Mouse (Mus musculus) CH12.LX (cell line): ENCODE measurements at regions not wholly inside any gene's neighbourhood (a gene's known extent, or its start where the extent isn't known, plus 50 kb on each side); places are given as distances from the start of the nearest gene placed in this dataset.

Experiments used
- DNase-seq: peaks from one replicate; pipeline ENCODE4 v3.0.0-alpha.2; 2013; ENCODE audit errors: extremely low read depth
- H3K27ac ChIP-seq: 2 replicates; pipeline ENCODE4 v1.5.1; 2012; ENCODE audit warnings: low read depth, mild to moderate bottlenecking, control low read depth, moderate library complexity; ENCODE audit not compliant: insufficient read depth
- H3K27me3 ChIP-seq: replicated peaks from 2 replicates; pipeline ENCODE3; 2012; ENCODE audit warnings: inconsistent platforms
- H3K36me3 ChIP-seq, 2 experiments: replicated peaks in 1 of 2; 2 replicates each; pipeline versions ENCODE3 to v1.6.1; 2012; ENCODE audit warnings: inconsistent platforms in 1 of 2, low read length in 1 of 2, mild to moderate bottlenecking in 1 of 2, mixed read lengths in 1 of 2, moderate library complexity in 1 of 2; ENCODE audit not compliant: control insufficient read depth in 1 of 2, insufficient read depth in 1 of 2
- H3K4me1 ChIP-seq, 2 experiments: 2 replicates each; pipeline ENCODE4 v1.6.1; 2012; ENCODE audit warnings: inconsistent platforms in 1 of 2, moderate library complexity in 1 of 2; ENCODE audit not compliant: insufficient read depth in 2 of 2, control insufficient read depth in 1 of 2
- H3K4me2 ChIP-seq: 2 replicates; pipeline ENCODE4 v1.6.1; 2012; ENCODE audit warnings: low read depth, mild to moderate bottlenecking, control low read depth; ENCODE audit not compliant: poor library complexity, insufficient read depth, severe bottlenecking
- H3K4me3 ChIP-seq, 3 experiments: fragments of 150-350 bp in 1 of 3; sonication (generic) in 1 of 3; replicated peaks in 1 of 3; 2 replicates each; pipeline versions ENCODE3 to v1.5.1; 2011 to 2012; ENCODE audit warnings: low read depth in 2 of 3, low read length in 2 of 3, mild to moderate bottlenecking in 2 of 3, moderate library complexity in 2 of 3, control low read depth in 1 of 3, improper control_type of control experiment in 1 of 3, inconsistent platforms in 1 of 3, mixed read lengths in 1 of 3; ENCODE audit not compliant: poor library complexity in 1 of 3
- H3K79me2 ChIP-seq: replicated peaks from 2 replicates; pipeline ENCODE4 v1.6.1; 2012; ENCODE audit warnings: mild to moderate bottlenecking, moderate library complexity; ENCODE audit not compliant: control insufficient read depth, poor library complexity, insufficient read depth, severe bottlenecking; ENCODE audit errors: extremely low read depth
- H3K9ac ChIP-seq: 2 replicates; pipeline ENCODE4 v1.6.1; 2012; ENCODE audit warnings: low read depth, mild to moderate bottlenecking, control low read depth, moderate library complexity; ENCODE audit not compliant: insufficient read depth
- H3K9me3 ChIP-seq: replicated peaks from 2 replicates; pipeline ENCODE3; 2012; ENCODE audit warnings: low read length, inconsistent platforms, mixed read lengths
- BHLHE40 ChIP-seq: IDR thresholded peaks from 2 replicates; pipeline ENCODE4 v1.6.1; 2011; ENCODE audit warnings: mild to moderate bottlenecking, low read depth, low read length, improper control_type of control experiment
- CHD1 ChIP-seq: IDR thresholded peaks from 2 replicates; pipeline ENCODE4 v1.6.1; 2012; ENCODE audit warnings: low read depth, low read length, improper control_type of control experiment, inconsistent platforms
- CTCF ChIP-seq, 2 experiments: IDR thresholded peaks in 1 of 2; conservative IDR thresholded peaks in 1 of 2; 2 replicates each; pipeline ENCODE4 v1.5.1; 2011 to 2012; ENCODE audit warnings: low read depth in 2 of 2, low read length in 2 of 2, improper control_type of control experiment in 1 of 2, inconsistent platforms in 1 of 2, mild to moderate bottlenecking in 1 of 2, moderate library complexity in 1 of 2
- E2F4 ChIP-seq: IDR thresholded peaks from 2 replicates; pipeline ENCODE4 v1.6.1; 2011; ENCODE audit warnings: low read depth, low read length, improper control_type of control experiment; ENCODE audit not compliant: insufficient replicate concordance
- ELF1 ChIP-seq: IDR thresholded peaks from 2 replicates; pipeline ENCODE4 v1.6.1; 2014; ENCODE audit warnings: low read depth, mild to moderate bottlenecking, inconsistent platforms, low read length, improper control_type of control experiment
- EP300 ChIP-seq: IDR thresholded peaks from 2 replicates; pipeline ENCODE4 v1.6.1; 2011; ENCODE audit warnings: low read length, improper control_type of control experiment
- GABPA ChIP-seq: IDR thresholded peaks from 2 replicates; pipeline ENCODE4 v1.6.1; 2012; ENCODE audit warnings: low read depth, low read length, improper control_type of control experiment, inconsistent platforms; ENCODE audit not compliant: insufficient replicate concordance
- IRF4 ChIP-seq: IDR thresholded peaks from 2 replicates; pipeline ENCODE4 v1.6.1; 2014; ENCODE audit warnings: low read depth, mild to moderate bottlenecking, inconsistent platforms, low read length, improper control_type of control experiment
- JUND ChIP-seq: conservative IDR thresholded peaks from 2 replicates; pipeline ENCODE4 v1.6.1; 2011; ENCODE audit warnings: low read depth, low read length, improper control_type of control experiment
- KAT2A ChIP-seq: IDR thresholded peaks from 2 replicates; pipeline ENCODE4 v1.6.1; 2012; ENCODE audit warnings: low read length, improper control_type of control experiment, inconsistent platforms; ENCODE audit not compliant: insufficient replicate concordance
- MAFK ChIP-seq: IDR thresholded peaks from 2 replicates; pipeline ENCODE4 v1.6.1; 2011; ENCODE audit warnings: low read length, improper control_type of control experiment; ENCODE audit not compliant: insufficient replicate concordance
- MAZ ChIP-seq: IDR thresholded peaks from 2 replicates; pipeline ENCODE4 v1.6.1; 2012; ENCODE audit warnings: low read depth, mild to moderate bottlenecking, inconsistent platforms, low read length, improper control_type of control experiment, moderate library complexity
- MYC ChIP-seq: IDR thresholded peaks from 2 replicates; pipeline ENCODE4 v1.6.1; 2011; ENCODE audit warnings: low read depth, mild to moderate bottlenecking, improper control_type of control experiment, low read length
- NELFE ChIP-seq: IDR thresholded peaks from 2 replicates; pipeline ENCODE4 v1.6.1; 2011; ENCODE audit warnings: low read depth, low read length, improper control_type of control experiment
- NRF1 ChIP-seq: IDR thresholded peaks from 2 replicates; pipeline ENCODE4 v1.6.1; 2014; ENCODE audit warnings: low read depth, mild to moderate bottlenecking, inconsistent platforms, low read length, improper control_type of control experiment, moderate library complexity
- PAX5 ChIP-seq: IDR thresholded peaks from 2 replicates; pipeline ENCODE4 v1.6.1; 2012; ENCODE audit warnings: low read length, inconsistent platforms, mixed read lengths
- POLR2A ChIP-seq: IDR thresholded peaks from 2 replicates; pipeline ENCODE4 v1.6.1; 2011; ENCODE audit warnings: low read depth, mild to moderate bottlenecking, improper control_type of control experiment, low read length
- SIN3A ChIP-seq: IDR thresholded peaks from 2 replicates; pipeline ENCODE4 v1.6.1; 2012; ENCODE audit warnings: low read length, improper control_type of control experiment, inconsistent platforms
- UBTF ChIP-seq: IDR thresholded peaks from 2 replicates; pipeline ENCODE4 v1.6.1; 2012; ENCODE audit warnings: low read depth, mild to moderate bottlenecking, inconsistent platforms, low read length, improper control_type of control experiment, moderate library complexity
- ZKSCAN1 ChIP-seq: IDR thresholded peaks from 2 replicates; pipeline ENCODE4 v1.6.1; 2012; ENCODE audit warnings: low read depth, inconsistent platforms, low read length, improper control_type of control experiment, borderline replicate concordance
- ZMIZ1 ChIP-seq: IDR thresholded peaks from 2 replicates; pipeline ENCODE4 v1.6.1; 2012; ENCODE audit warnings: low read depth, mild to moderate bottlenecking, inconsistent platforms, low read length, improper control_type of control experiment
- ZNF384 ChIP-seq: IDR thresholded peaks from 2 replicates; pipeline ENCODE4 v1.6.1; 2012; ENCODE audit warnings: low read depth, low read length, improper control_type of control experiment, inconsistent platforms
- dilution Hi-C: fragments of 300-500 bp; cut with MboI; formaldehyde crosslinking; loops from 2 replicates; pipeline ENCODE4 v1.14.3; 2020; ENCODE audit warnings: low sequenced_read_pairs; ENCODE audit not compliant: extremely low pct_unique_long_range_greater_than_20kb, extremely low pct_ligation_motif_present
- in situ Hi-C: fragments of 300-500 bp; cut with MboI; formaldehyde crosslinking; loops from 3 replicates; pipeline ENCODE4 v1.14.3; 2019; ENCODE audit warnings: low sequenced_read_pairs, low pct_ligation_motif_present, low pct_unique_long_range_greater_than_20kb, mixed read lengths

DNA sequence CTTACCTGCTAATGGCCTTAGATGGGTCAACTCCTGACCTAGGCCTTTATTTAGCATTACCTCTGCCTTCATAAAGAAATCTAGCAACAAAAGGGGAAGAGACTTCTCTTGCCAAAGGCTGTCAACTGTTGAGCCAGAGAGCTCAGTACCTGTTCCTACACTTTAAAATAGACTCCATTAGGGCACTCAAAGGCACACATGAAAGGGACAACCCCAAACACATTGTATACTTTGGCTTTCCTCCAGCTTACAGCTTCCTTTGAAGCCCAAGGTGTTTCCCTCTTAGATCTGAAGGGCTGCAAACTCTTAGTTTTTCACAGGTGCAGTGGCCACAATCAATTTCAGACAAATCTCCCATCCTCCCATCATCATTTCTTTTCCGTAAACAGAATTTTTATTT, 117.0 kb upstream of the Sel1l start:
- no peak overlapping the region for H3K4me2 ChIP-seq
- no peak overlapping the region for H3K4me3 ChIP-seq
- TF ChIP-seq ZKSCAN1 = no peak
- TF ChIP-seq UBTF = no peak
- H3K9me3 ChIP-seq = no peaks in the 10 kb centered on the region
- dilution Hi-C loops = no loop called here
- no peak overlapping the region for H3K27ac ChIP-seq
- no peaks in the 10 kb centered on the region for H3K79me2 ChIP-seq
- no peak for DNase-seq
- peaks cover 0 to 2% of the 10 kb centered on the region in 2 experiments; a peak in 1 of 4 replicates for H3K4me1 ChIP-seq
- no peaks in the 10 kb centered on the region for H3K36me3 ChIP-seq
- no peaks in the 10 kb centered on the region for H3K27me3 ChIP-seq
- H3K9ac ChIP-seq = no peak overlapping the region
- in situ Hi-C loops = no loop called here

DNA sequence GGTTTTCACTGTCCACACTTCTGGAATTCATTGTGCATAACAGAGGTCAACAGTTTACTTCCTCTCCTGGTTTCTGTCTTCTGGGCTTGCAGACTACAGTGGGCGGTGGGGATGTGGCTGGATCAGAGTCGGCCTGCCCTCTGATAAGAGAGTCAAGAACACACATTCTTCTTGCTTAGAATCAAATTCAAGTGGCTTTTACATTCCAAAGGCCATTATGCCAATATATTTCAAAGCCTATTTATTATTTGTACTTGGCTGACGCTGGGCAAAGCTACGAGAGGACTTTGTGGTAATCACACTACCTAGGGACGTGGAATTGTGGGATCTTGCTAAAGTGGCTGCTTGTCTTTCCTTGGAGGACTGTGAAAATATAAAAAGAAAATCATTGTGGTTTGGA, 114.3 kb upstream of the Sel1l start:
- in situ Hi-C loops = no loop called here
- Histone ChIP-seq H3K27ac (no peak overlapping the region), H3K4me1 (0 out of 4 replicates have a peak, but pooled peaks cover 0 to 2% of the 10 kb centered on the region in 2 experiments), H3K9ac (no peak overlapping the region), H3K4me3 (no peak overlapping the region), H3K4me2 (no peak overlapping the region), H3K9me3 (no peaks in the 10 kb centered on the region), H3K36me3 (no peaks in the 10 kb centered on the region), H3K79me2 (no peaks in the 10 kb centered on the region), H3K27me3 (no peaks in the 10 kb centered on the region)
- no peak for DNase-seq
- dilution Hi-C loops = no loop called here
- TF ChIP-seq CHD1 (no peak), SIN3A (no peak), JUND (no peak), NRF1 (no peak), ZKSCAN1 (no peak), ZMIZ1 (no peak)

DNA sequence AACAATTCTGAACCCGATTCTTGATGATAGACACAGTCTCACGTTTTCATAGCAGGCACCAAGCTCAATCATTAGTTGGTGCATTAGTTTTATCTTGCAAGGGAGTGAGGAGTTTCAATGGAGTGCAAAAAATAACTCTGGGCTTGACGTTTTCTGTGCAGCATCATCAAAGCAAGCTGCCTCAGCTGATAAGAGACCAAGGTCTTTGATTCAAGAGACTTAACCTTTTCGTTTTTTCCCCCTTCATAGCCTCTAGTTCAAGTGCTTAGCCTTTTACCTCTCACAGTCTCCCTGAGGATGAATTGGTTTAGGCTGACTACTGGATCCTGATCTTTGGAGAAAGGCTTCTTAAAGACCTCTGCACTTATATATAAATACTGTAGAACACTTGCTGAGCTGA, 109.1 kb upstream of the Sel1l start:
- Histone ChIP-seq H3K36me3 (no peaks in the 10 kb centered on the region), H3K4me1 (no peaks in the 10 kb centered on the region), H3K9ac (no peak overlapping the region), H3K27me3 (no peaks in the 10 kb centered on the region), H3K9me3 (no peaks in the 10 kb centered on the region), H3K79me2 (no peaks in the 10 kb centered on the region), H3K4me2 (no peak overlapping the region), H3K27ac (no peak overlapping the region), H3K4me3 (no peak overlapping the region)
- dilution Hi-C loops (no loop called here), in situ Hi-C loops (no loop called here)
- no peak for TF ChIP-seq MAFK
- TF ChIP-seq MAZ = no peak
- TF ChIP-seq E2F4 = no peak
- no peak for TF ChIP-seq MYC
- no peak for TF ChIP-seq NELFE
- TF ChIP-seq ZMIZ1 = no peak
- TF ChIP-seq BHLHE40 = no peak
- TF ChIP-seq JUND = no peak
- no peak for TF ChIP-seq EP300
- no peak for TF ChIP-seq GABPA
- no peak for TF ChIP-seq CHD1
- no peak for TF ChIP-seq KAT2A
- TF ChIP-seq NRF1 = no peak
- no peak for TF ChIP-seq POLR2A
- no peak for TF ChIP-seq ZNF384
- TF ChIP-seq IRF4 = no peak
- TF ChIP-seq ELF1 = no peak
- no peak for TF ChIP-seq PAX5
- no peak for TF ChIP-seq CTCF (conservative IDR thresholded peaks at IDR 0.05 in 1 of 2, IDR thresholded peaks at IDR 0.05 in 1 of 2; ENCODE audit: low read depth in 2 of 2, low read length in 2 of 2)
- DNase-seq = no peak
